Mouse (Mus musculus): Measurements from ENCODE around the gene Ndufaf5. TPM values are rescaled to one million over a fixed set of nuclear protein-coding genes. Genes with fewer than 3 reads are reported as not detected.
"Not testable (repeated sequence)": the region's sequence is repeated elsewhere in the genome, so short reads cannot be mapped to it uniquely, and the experiment has no call there.

Gene Ndufaf5
- 10 to 100 TPM; 27.1 to 27.9 TPM for total RNA-seq (2021)

- peak; percentile 98 for DNase-seq
- intact Hi-C loops (cut with DNase I), result loop anchor here (5.0 kb wide), 2 partner anchors 103 to 227 kb away; partner anchors contain the start of genes Macrod2 and Tasp1
Measured at GRCm38 (mm10) chr2:140170127-140170802, at the start of gene Ndufaf5, which contains the start of gene Esf1. Gene Ndufaf5, plus strand, starts transcription at chr2:140170649. Gene Esf1, minus strand, starts transcription at chr2:140170564.

- intact Hi-C loops (cut with DNase I), result no loop called here
- DNase-seq, result no peak
Measured at GRCm38 (mm10) chr2:140125516-140125915, 44.9 kb upstream of the Ndufaf5 start.

- DNase-seq; intact Hi-C loops (cut with DNase I): not testable (repeated sequence)
Measured at GRCm38 (mm10) chr2:140151743-140152142, 18.7 kb upstream of the Ndufaf5 start, which contains the start of gene Gm17374. Gene Gm17374, plus strand, starts transcription at chr2:140152043.

GRCm38 (mm10) chr2:140159186-140159730 is 11.2 kb upstream of the Ndufaf5 start:
- peak in 1 of 2 experiments; percentile 3 for DNase-seq
- intact Hi-C loops (cut with DNase I), result loop anchor here (2.0 to 5.0 kb wide), 3 partner anchors 382 to 778 kb away; no protein-coding TSS in a partner anchor

GRCm38 (mm10) chr2:140163351-140163854 is 7.0 kb upstream of the Ndufaf5 start:
- intact Hi-C loops (cut with DNase I), result loop anchor here (1.0 kb wide), 1 partner anchor 15 kb away; no protein-coding TSS in a partner anchor
- DNase-seq, result no peak

- DNase-seq, result no peak
- intact Hi-C loops (cut with DNase I), result no loop called here
Measured at GRCm38 (mm10) chr2:140169057-140169456, 1.4 kb upstream of the Ndufaf5 start.

GRCm38 (mm10) chr2:140170803-140171553 is 529 bp downstream of the Ndufaf5 start:
- DNase-seq, result no peak
- intact Hi-C loops (cut with DNase I), result loop anchor here (5.0 kb wide), 2 partner anchors 104 to 226 kb away; partner anchors contain the start of genes Macrod2 and Tasp1

GRCm38 (mm10) chr2:140185685-140186210 is 15.3 kb downstream of the Ndufaf5 start:
- intact Hi-C loops (cut with DNase I), result not testable (repeated sequence)

GRCm38 (mm10) chr2:140200713-140201112 is 30.3 kb downstream of the Ndufaf5 start:
- intact Hi-C loops (cut with DNase I), result loop anchor here (5.0 kb wide), 1 partner anchor 227 kb away; no protein-coding TSS in a partner anchor
- DNase-seq, result peak in 1 of 2 experiments; percentile 13

More at GRCm38 (mm10) chr2:140185685-140186210, 15.3 kb downstream of the Ndufaf5 start:
- not testable (repeated sequence) for DNase-seq

GRCm38 (mm10) chr2:140202573-140202972 is 32.1 kb downstream of the Ndufaf5 start:
- intact Hi-C loops (cut with DNase I), result loop anchor here (5.0 kb wide), 1 partner anchor 225 kb away; no protein-coding TSS in a partner anchor
- DNase-seq, result peak; percentile 25 to 38

- DNase-seq, result no peak
- intact Hi-C loops (cut with DNase I), result loop anchor here (5.0 kb wide), 1 partner anchor 224 kb away; no protein-coding TSS in a partner anchor
Measured at GRCm38 (mm10) chr2:140203756-140204155, 33.3 kb downstream of the Ndufaf5 start.

GRCm38 (mm10) chr2:140214519-140215027 is 44.1 kb downstream of the Ndufaf5 start:
- intact Hi-C loops (cut with DNase I), result no loop called here
- no peak for DNase-seq

GRCm38 (mm10) chr2:140215415-140215814 is 45.0 kb downstream of the Ndufaf5 start:
- no peak for DNase-seq
- intact Hi-C loops (cut with DNase I), result no loop called here

GRCm38 (mm10) chr2:140215965-140216364 is 45.5 kb downstream of the Ndufaf5 start:
- DNase-seq, result no peak
- intact Hi-C loops (cut with DNase I), result no loop called here

GRCm38 (mm10) chr2:140220325-140220724 is 49.9 kb downstream of the Ndufaf5 start:
- no peak for DNase-seq
- intact Hi-C loops (cut with DNase I), result no loop called here

GRCm38 (mm10) chr2:140230295-140230694 is 59.8 kb downstream of the Ndufaf5 start:
- intact Hi-C loops (cut with DNase I), result no loop called here
- DNase-seq, result no peak

- no peak for DNase-seq
- intact Hi-C loops (cut with DNase I), result no loop called here
Measured at GRCm38 (mm10) chr2:140237245-140237644, 66.8 kb downstream of the Ndufaf5 start.

GRCm38 (mm10) chr2:140242398-140242797 is 71.9 kb downstream of the Ndufaf5 start:
- no peak for DNase-seq
- intact Hi-C loops (cut with DNase I), result no loop called here

GRCm38 (mm10) chr2:140243105-140243504 is 72.7 kb downstream of the Ndufaf5 start:
- DNase-seq, result no peak
- intact Hi-C loops (cut with DNase I), result no loop called here
